Mouse (Mus musculus) midbrain, embryonic 14.5 days (tissue): ENCODE measurements around the gene Atf7ip. TPM values are rescaled to one million over a fixed set of nuclear protein-coding genes. Genes with fewer than 3 reads are reported as not detected.

Source experiments
- ATAC-seq: fragments of 200-750 bp; cut with Nextera tagmentation; 2 replicates; pipeline ENCODE4 v1.8.0; 2017; ENCODE audit warnings: moderate number of reproducible peaks, moderate library complexity; ENCODE audit not compliant: low FRiP score, low TSS enrichment
- DNase-seq: peaks from one replicate; pipeline ENCODE4 v3.0.0-alpha.2; 2015
- H3K27ac ChIP-seq: fragments of 300-500 bp; sonication (generic); replicated peaks from 2 replicates; pipeline ENCODE4 v1.5.1; 2014; ENCODE audit warnings: mild to moderate bottlenecking, low read depth, low read length, moderate library complexity
- H3K27me3 ChIP-seq: fragments of 300-500 bp; sonication (generic); 2 replicates; pipeline ENCODE4 v1.6.1; 2014; ENCODE audit warnings: low read length, control low read depth, mixed read lengths; ENCODE audit not compliant: control insufficient read depth, insufficient read depth
- H3K36me3 ChIP-seq: fragments of 300-500 bp; sonication (generic); 2 replicates; pipeline ENCODE4 v1.6.1; 2014; ENCODE audit warnings: low read length, control low read depth; ENCODE audit not compliant: control insufficient read depth, insufficient read depth
- H3K4me1 ChIP-seq: fragments of 300-500 bp; sonication (generic); 2 replicates; pipeline ENCODE4 v1.6.1; 2014; ENCODE audit warnings: mild to moderate bottlenecking, antibody characterized with exemption, low read length, control low read depth; ENCODE audit not compliant: control insufficient read depth, insufficient read depth
- H3K4me2 ChIP-seq: fragments of 300-500 bp; sonication (generic); 2 replicates; pipeline ENCODE4 v1.6.1; 2014; ENCODE audit warnings: mild to moderate bottlenecking, low read length, moderate library complexity
- H3K4me3 ChIP-seq: fragments of 300-500 bp; sonication (generic); replicated peaks from 2 replicates; pipeline ENCODE4 v1.5.1; 2014; ENCODE audit warnings: low read depth, low read length
- H3K9ac ChIP-seq: fragments of 300-500 bp; sonication (generic); replicated peaks from 2 replicates; pipeline ENCODE4 v1.6.1; 2014; ENCODE audit warnings: mild to moderate bottlenecking, low read length, moderate library complexity
- H3K9me3 ChIP-seq: fragments of 300-500 bp; sonication (generic); 2 replicates; pipeline ENCODE4 v1.6.1; 2016; ENCODE audit warnings: low read length, control low read depth, mixed read lengths; ENCODE audit not compliant: control insufficient read depth
- WGBS: fragments of 180-500 bp; shearing (Covaris S2); extraction: QIAGEN DNeasy Blood & Tissue Kit; methylation state at CpG from one replicate; pipeline ENCODE4 v1.1.7; 2014; 5-methylcytosine and 5-hydroxymethylcytosine counted together
- polyA plus RNA-seq: library from polyadenylated mRNA; unstranded; fragments of >200 nt; fragmentation: Nextera tagmentation; extraction: Ambion mirVana; gene quantifications from 2 replicates; pipeline ENCODE4 v1.2.1, GENCODE M21; 2014

Gene Atf7ip
- polyA plus RNA-seq, 1 experiment from 2014 or later: 57.9 TPM

- peak overlapping the region; percentile 77 for H3K27ac ChIP-seq
- WGBS: 12% methylated on average over 5 of the region's 5 CpGs
- no peaks in the 10 kb centered on the region for H3K9me3 ChIP-seq
- H3K4me3 ChIP-seq: no peak overlapping the region
- H3K4me2 ChIP-seq: peak overlapping the region; percentile 13
- ATAC-seq (peak; percentile 19; the same call in 1 of the 2 replicates), DNase-seq (no peak)
- peaks cover 44% of the 10 kb centered on the region for H3K4me1 ChIP-seq
- no peaks in the 10 kb centered on the region for H3K27me3 ChIP-seq
- peaks cover 3% of the 10 kb centered on the region; the same call in 1 of the 2 replicates for H3K36me3 ChIP-seq
- no peak overlapping the region for H3K9ac ChIP-seq
These were observed 35.4 kb downstream of the Atf7ip start for GRCm38 (mm10) chr6:136541350-136541749.

- H3K36me3 ChIP-seq: peaks cover 3% of the 10 kb centered on the region; the same call in 1 of the 2 replicates
- DNase-seq (no peak), ATAC-seq (no peak)
- WGBS: 57% methylated on average over 1 of the region's 1 CpGs
- peaks cover 43% of the 10 kb centered on the region for H3K4me1 ChIP-seq
- no peaks in the 10 kb centered on the region for H3K9me3 ChIP-seq
- peak overlapping the region; percentile 13 for H3K4me2 ChIP-seq
- peak overlapping the region; percentile 77 for H3K27ac ChIP-seq
- no peak overlapping the region for H3K4me3 ChIP-seq
- H3K9ac ChIP-seq: no peak overlapping the region
- no peaks in the 10 kb centered on the region for H3K27me3 ChIP-seq
These were observed 36.1 kb downstream of the Atf7ip start for GRCm38 (mm10) chr6:136542105-136542504.

- peak; percentile 83 for ATAC-seq
- H3K4me1 ChIP-seq: peaks cover 45% of the 10 kb centered on the region
- DNase-seq: peak; percentile 83
- H3K27ac ChIP-seq: peak overlapping the region; percentile 75
- H3K36me3 ChIP-seq: peaks cover 3% of the 10 kb centered on the region; the same call in 1 of the 2 replicates
- no peaks in the 10 kb centered on the region for H3K9me3 ChIP-seq
- H3K9ac ChIP-seq: no peak overlapping the region
- no peak overlapping the region for H3K4me3 ChIP-seq
- H3K4me2 ChIP-seq: peak overlapping the region; percentile 30
- H3K27me3 ChIP-seq: no peaks in the 10 kb centered on the region
- 7% methylated on average over 6 of the region's 6 CpGs for WGBS
These were observed 37.2 kb downstream of the Atf7ip start for GRCm38 (mm10) chr6:136543164-136543563.

GRCm38 (mm10) chr6:136545284-136545870, 39.4 kb downstream of the Atf7ip start:
- H3K9ac ChIP-seq: no peak overlapping the region
- H3K27ac ChIP-seq: peak overlapping the region; percentile 65; the same call in 1 of the 2 replicates
- no peaks in the 10 kb centered on the region for H3K27me3 ChIP-seq
- H3K4me3 ChIP-seq: no peak overlapping the region
- H3K4me1 ChIP-seq: peaks cover 49% of the 10 kb centered on the region
- ATAC-seq (no peak), DNase-seq (no peak)
- H3K9me3 ChIP-seq: no peaks in the 10 kb centered on the region
- H3K36me3 ChIP-seq: no peaks in the 10 kb centered on the region
- H3K4me2 ChIP-seq: no peak overlapping the region
- 76% methylated on average over 11 of the region's 11 CpGs for WGBS

GRCm38 (mm10) chr6:136546286-136546685, 40.3 kb downstream of the Atf7ip start:
- DNase-seq (no peak), ATAC-seq (no peak)
- Histone ChIP-seq H3K36me3 (no peaks in the 10 kb centered on the region), H3K4me1 (peaks cover 48% of the 10 kb centered on the region), H3K27me3 (no peaks in the 10 kb centered on the region), H3K4me3 (no peak overlapping the region), H3K4me2 (no peak overlapping the region), H3K27ac (peak overlapping the region; percentile 57; the same call in 1 of the 2 replicates), H3K9ac (no peak overlapping the region), H3K9me3 (no peaks in the 10 kb centered on the region)
- 79% methylated on average over 2 of the region's 2 CpGs for WGBS

GRCm38 (mm10) chr6:136546987-136547386, 41.0 kb downstream of the Atf7ip start:
- no peak for DNase-seq
- H3K4me1 ChIP-seq: peaks cover 41% of the 10 kb centered on the region

GRCm38 (mm10) chr6:136548041-136548770, 42.2 kb downstream of the Atf7ip start:
- peak; percentile 95 for DNase-seq
- no peak overlapping the region for H3K4me3 ChIP-seq

More at GRCm38 (mm10) chr6:136546987-136547386, 41.0 kb downstream of the Atf7ip start:
- H3K27ac ChIP-seq: peak overlapping the region; percentile 81
- WGBS: 24% methylated on average over 7 of the region's 7 CpGs
- no peak for ATAC-seq
- H3K27me3 ChIP-seq: no peaks in the 10 kb centered on the region
- no peak overlapping the region for H3K4me3 ChIP-seq
- H3K4me2 ChIP-seq: peak overlapping the region; percentile 22; the same call in 1 of the 2 replicates
- no peaks in the 10 kb centered on the region for H3K9me3 ChIP-seq
- H3K36me3 ChIP-seq: no peaks in the 10 kb centered on the region
- H3K9ac ChIP-seq: no peak overlapping the region

GRCm38 (mm10) chr6:136548796-136549195, 42.8 kb downstream of the Atf7ip start:
- Histone ChIP-seq H3K9ac (no peak overlapping the region), H3K4me1 (peaks cover 29% of the 10 kb centered on the region), H3K36me3 (no peaks in the 10 kb centered on the region), H3K4me2 (peak overlapping the region; percentile 13; the same call in 1 of the 2 replicates), H3K27me3 (no peaks in the 10 kb centered on the region), H3K4me3 (no peak overlapping the region), H3K9me3 (no peaks in the 10 kb centered on the region), H3K27ac (peak overlapping the region; percentile 87)
- WGBS: 64% methylated on average over 6 of the region's 6 CpGs
- DNase-seq (no peak), ATAC-seq (peak; percentile 61; the same call in 1 of the 2 replicates)

More at GRCm38 (mm10) chr6:136548041-136548770, 42.2 kb downstream of the Atf7ip start:
- peak overlapping the region; percentile 87 for H3K27ac ChIP-seq
- H3K4me2 ChIP-seq: peak overlapping the region; percentile 16
- H3K4me1 ChIP-seq: peaks cover 34% of the 10 kb centered on the region
- H3K9me3 ChIP-seq: no peaks in the 10 kb centered on the region
- no peaks in the 10 kb centered on the region for H3K36me3 ChIP-seq
- H3K27me3 ChIP-seq: no peaks in the 10 kb centered on the region
- H3K9ac ChIP-seq: no peak overlapping the region
- WGBS: 5% methylated on average over 6 of the region's 6 CpGs
- ATAC-seq: peak; percentile 90
